Mouse (Mus musculus): Measurements from ENCODE around the gene Sgcg.

Sgcg gene

GRCm38 (mm10) chr14:61258352-61258751 lies at the start of gene Sgcg:
Gene Sgcg (minus strand): TSS chr14:61258490.
- DNase-seq (ENCODE audit: low read depth, low spot score) = no peak

- no peak for DNase-seq (ENCODE audit: low read depth, low spot score)
These were observed 45.8 kb upstream of the Sgcg start for GRCm38 (mm10) chr14:61303969-61304609.

GRCm38 (mm10) chr14:61302428-61302827 lies 44.1 kb upstream of the Sgcg start:
- DNase-seq (ENCODE audit: low read depth, low spot score) = no peak

GRCm38 (mm10) chr14:61301323-61301722 lies 43.0 kb upstream of the Sgcg start:
- no peak for DNase-seq (ENCODE audit: low read depth, low spot score)

GRCm38 (mm10) chr14:61299810-61300209 lies 41.5 kb upstream of the Sgcg start:
- no peak for DNase-seq (ENCODE audit: low read depth, low spot score)

- DNase-seq (ENCODE audit: low read depth, low spot score) = peak; percentile 34
These were observed 36.4 kb upstream of the Sgcg start for GRCm38 (mm10) chr14:61294738-61295079.

GRCm38 (mm10) chr14:61293884-61294737 lies 35.8 kb upstream of the Sgcg start:
- peak; percentile 48 for DNase-seq (ENCODE audit: low read depth, low spot score)

GRCm38 (mm10) chr14:61290664-61291063 lies 32.4 kb upstream of the Sgcg start:
- DNase-seq (ENCODE audit: low read depth, low spot score) = no peak

GRCm38 (mm10) chr14:61288606-61289286 lies 30.5 kb upstream of the Sgcg start:
- DNase-seq (ENCODE audit: low read depth, low spot score) = no peak

- no peak for DNase-seq (ENCODE audit: low read depth, low spot score)
These were observed 20.5 kb upstream of the Sgcg start for GRCm38 (mm10) chr14:61278676-61279300.

GRCm38 (mm10) chr14:61277285-61277684 lies 19.0 kb upstream of the Sgcg start:
- peak; percentile 13 for DNase-seq (ENCODE audit: low read depth, low spot score)

GRCm38 (mm10) chr14:61274414-61275198 lies 16.3 kb upstream of the Sgcg start:
- no peak for DNase-seq (ENCODE audit: low read depth, low spot score)

GRCm38 (mm10) chr14:61267908-61268475 lies 9.7 kb upstream of the Sgcg start:
- no peak for DNase-seq (ENCODE audit: low read depth, low spot score)

- no peak for DNase-seq (ENCODE audit: low read depth, low spot score)
These were observed 794 bp upstream of the Sgcg start for GRCm38 (mm10) chr14:61259084-61259483.

- DNase-seq (ENCODE audit: low read depth, low spot score) = no peak
These were observed 5.5 kb downstream of the Sgcg start for GRCm38 (mm10) chr14:61252596-61253388.

- DNase-seq (ENCODE audit: low read depth, low spot score) = no peak
These were observed 11.8 kb downstream of the Sgcg start for GRCm38 (mm10) chr14:61246444-61246843.

GRCm38 (mm10) chr14:61242611-61243010 lies 15.7 kb downstream of the Sgcg start:
- no peak for DNase-seq (ENCODE audit: low read depth, low spot score)

- no peak for DNase-seq (ENCODE audit: low read depth, low spot score)
These were observed 19.5 kb downstream of the Sgcg start for GRCm38 (mm10) chr14:61238751-61239150.

GRCm38 (mm10) chr14:61237101-61237654 lies 21.1 kb downstream of the Sgcg start:
- no peak for DNase-seq (ENCODE audit: low read depth, low spot score)
